Mouse (Mus musculus) layer of hippocampus, postnatal 14 days (tissue): ENCODE data around the gene Olfr1143. TPM values are rescaled to one million over a fixed set of nuclear protein-coding genes. Genes with fewer than 3 reads are reported as not detected.

ENCODE experiments used
- DNase-seq, 2 experiments: peaks; one replicate each; pipeline ENCODE4 v3.0.0; 2021 to 2022; ENCODE audit warnings: low spot score in 2 of 2, mixed read lengths in 1 of 2
- long read RNA-seq, 2 experiments: library from polyadenylated mRNA; stranded (forward); transcript quantifications; one replicate each; pipeline ENCODE4 v2.0.0; 2021
- total RNA-seq, 2 experiments: library from RNA; stranded (reverse); gene quantifications; 2 replicates each; pipeline ENCODE4 v1.2.3; 2021

Gene Olfr1143
- total RNA-seq = not detected
- long read RNA-seq, experiment 1 = 0 reads
- long read RNA-seq, experiment 2 = 0 reads

DNA sequence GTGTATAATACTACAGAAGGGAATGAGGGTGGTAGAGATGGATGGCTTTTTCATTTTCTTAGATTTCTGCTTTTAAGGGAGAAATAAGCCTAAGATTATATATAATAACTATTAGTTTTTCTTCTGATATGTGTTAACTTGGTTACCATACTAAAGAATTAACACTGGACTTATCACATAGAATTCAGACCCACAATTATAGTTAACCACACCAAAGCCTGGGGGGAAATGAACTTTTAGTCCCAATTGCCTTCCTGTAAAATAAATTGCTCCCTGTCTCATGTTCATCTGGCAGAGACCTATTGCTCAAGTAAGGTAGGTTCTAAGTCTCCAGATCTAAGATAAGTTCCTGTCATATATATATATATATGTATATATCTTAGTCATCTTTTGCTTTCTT, at the start of gene Olfr1143:
Gene Olfr1143, plus strand, starts transcription at position 301 of the 400 bp plus-strand sequence.
- DNase-seq = no peak

DNA sequence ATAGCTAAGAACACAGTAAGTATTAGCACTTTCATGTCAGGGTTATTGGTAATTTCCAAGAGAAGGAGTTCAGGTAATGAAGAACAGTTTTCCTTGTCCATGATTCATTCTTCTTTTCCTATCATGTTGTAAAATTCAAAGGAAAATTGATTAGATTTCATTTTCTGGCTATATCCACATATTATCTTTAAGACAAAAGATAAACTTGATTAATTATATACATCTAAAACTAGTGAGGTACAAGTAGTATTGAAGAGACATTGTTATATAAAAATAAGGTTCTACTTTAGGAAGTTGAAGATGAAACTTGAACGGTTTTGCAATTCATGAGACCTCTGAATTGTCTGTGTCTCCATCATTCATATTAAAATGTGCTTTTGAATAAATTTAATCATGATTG, 46.5 kb upstream of the Olfr1143 start, which contains the start of gene Olfr1141:
Gene Olfr1141, minus strand, starts transcription at position 101 of the 400 bp plus-strand sequence.
- DNase-seq = no peak

DNA sequence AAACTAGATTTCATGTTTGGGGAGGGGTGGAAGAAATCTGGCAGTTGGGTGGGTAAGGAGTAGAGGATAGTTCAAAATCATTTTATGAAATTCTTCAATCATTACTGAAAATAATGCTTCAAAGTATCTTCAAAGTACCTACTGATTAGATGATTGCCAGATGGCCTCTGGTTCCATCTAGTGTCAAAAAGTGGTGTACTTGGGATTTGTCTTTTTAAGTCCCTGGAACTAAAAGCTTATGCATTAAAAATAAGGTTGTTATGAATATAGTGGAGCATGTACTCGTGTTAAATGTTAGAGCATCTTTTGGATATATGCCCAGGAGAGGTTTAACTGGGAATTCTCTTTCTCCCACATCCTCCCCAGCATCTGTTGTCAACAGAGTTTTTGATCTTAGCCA, 24.2 kb upstream of the Olfr1143 start:
- DNase-seq = peak in 1 of 2 experiments; percentile 4

GRCm38 (mm10) chr2:87779183-87779582, 21.2 kb upstream of the Olfr1143 start, which contains the start of gene Olfr152:
TSS of gene Olfr152 (plus strand) at chr2:87779483.
- DNase-seq = no peak

DNA sequence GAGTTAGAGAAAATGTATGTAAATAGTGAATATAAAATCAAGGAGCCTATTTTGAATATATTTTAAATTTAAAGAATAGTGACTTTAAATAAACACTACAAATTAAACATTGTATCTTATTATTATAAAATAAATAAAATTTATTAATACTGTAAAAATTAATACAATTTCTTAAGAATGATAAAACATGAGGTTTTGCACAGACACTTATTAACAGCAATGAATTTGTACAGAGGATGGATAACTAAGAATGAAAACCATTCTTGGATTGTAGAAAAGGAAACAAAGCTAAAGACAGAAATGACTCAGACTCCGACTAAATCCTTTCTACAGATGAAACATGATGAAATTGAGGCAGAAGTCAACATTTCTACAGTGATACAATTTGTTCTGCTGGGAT, 9.1 kb downstream of the Olfr1143 start, which contains the start of gene Olfr1145:
Gene Olfr1145, plus strand, starts transcription at position 301 of the 400 bp plus-strand sequence.
- DNase-seq = no peak

DNA sequence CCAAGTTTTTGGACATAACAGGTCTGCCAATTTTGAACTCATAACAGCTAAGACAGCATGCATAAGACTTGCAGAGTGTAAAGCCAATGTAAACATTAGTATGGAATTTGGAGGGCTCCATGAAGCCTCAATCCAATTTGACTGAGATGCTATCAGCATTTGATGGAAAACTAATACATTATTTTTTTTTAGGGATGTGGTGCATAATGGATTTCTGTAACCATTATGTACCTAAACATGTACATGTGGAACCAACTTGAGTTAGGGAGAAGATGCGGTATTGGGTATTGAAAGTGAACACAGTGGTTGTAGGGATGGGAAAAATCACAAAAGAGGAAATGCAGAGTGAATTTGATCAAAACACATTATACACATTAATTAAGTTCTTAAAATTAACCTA, 29.8 kb downstream of the Olfr1143 start, which contains the start of gene Olfr1148:
Gene Olfr1148, plus strand, starts transcription at position 301 of the 400 bp plus-strand sequence.
- no peak for DNase-seq

DNA sequence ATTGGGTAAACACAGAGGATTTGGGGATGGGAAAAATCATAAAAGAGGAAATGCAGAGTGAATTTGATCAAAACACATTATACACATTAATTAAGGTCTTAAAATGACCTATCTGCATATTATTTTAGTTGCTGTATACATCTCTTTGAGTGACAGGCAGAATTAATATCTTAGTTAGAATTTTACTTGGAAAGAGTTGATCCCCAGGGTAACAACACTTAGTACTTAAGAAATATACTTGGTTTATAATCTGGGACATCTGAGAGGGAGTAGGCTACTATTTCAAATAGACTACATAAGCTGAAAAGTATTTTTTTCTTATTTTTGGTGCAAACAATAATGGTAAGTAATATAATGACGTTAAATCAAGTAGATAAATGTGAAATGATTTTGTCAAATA, 43.3 kb downstream of the Olfr1143 start, which contains the start of gene Olfr1150-ps1:
Gene Olfr1150-ps1, plus strand, starts transcription at position 301 of the 400 bp plus-strand sequence.
- DNase-seq = no peak

Other genes with a start within 250 kb of the Olfr1143 start
- gene Olfr1129, start 226.7 kb upstream of the Olfr1143 start, total RNA-seq = not detected
- gene Olfr1130, start 194.4 kb upstream of the Olfr1143 start, total RNA-seq = not detected
- gene Olfr1131, start 173.5 kb upstream of the Olfr1143 start, total RNA-seq = not detected
- gene Olfr1132, start 163.1 kb upstream of the Olfr1143 start, total RNA-seq = not detected
- not detected for gene Olfr1133, start 153.2 kb upstream of the Olfr1143 start, total RNA-seq
- not detected for gene Olfr1134, start 142.1 kb upstream of the Olfr1143 start, total RNA-seq
- not detected for gene Olfr1135, start 126.9 kb upstream of the Olfr1143 start, total RNA-seq
- not detected for gene Olfr1136, start 106.6 kb upstream of the Olfr1143 start, total RNA-seq
- not detected for gene Olfr1137, start 87.4 kb upstream of the Olfr1143 start, total RNA-seq
- gene Olfr1138, start 60.6 kb upstream of the Olfr1143 start, total RNA-seq = not detected
- not detected for gene Olfr1140, start 56.8 kb upstream of the Olfr1143 start, total RNA-seq
- gene Olfr1141, start 46.6 kb upstream of the Olfr1143 start, total RNA-seq = not detected
- gene Olfr152, start 21.1 kb upstream of the Olfr1143 start, total RNA-seq = not detected
- gene Olfr1145, start 9.2 kb downstream of the Olfr1143 start, total RNA-seq = not detected
- not detected for gene Olfr1148, start 29.9 kb downstream of the Olfr1143 start, total RNA-seq
- not detected for gene Olfr1150-ps1, start 43.4 kb downstream of the Olfr1143 start, total RNA-seq
- gene Olfr1151, start 55.3 kb downstream of the Olfr1143 start, total RNA-seq = not detected
- not detected for gene Olfr1152, start 65.9 kb downstream of the Olfr1143 start, total RNA-seq
- gene Olfr1153, start 94.4 kb downstream of the Olfr1143 start, total RNA-seq = not detected
- gene Olfr1154, start 104.6 kb downstream of the Olfr1143 start, total RNA-seq = not detected
- gene Olfr1155, start 144.5 kb downstream of the Olfr1143 start, total RNA-seq = not detected
- gene Olfr1156, start 152.5 kb downstream of the Olfr1143 start, total RNA-seq = not detected
- not detected for gene Olfr1157, start 167.7 kb downstream of the Olfr1143 start, total RNA-seq
- not detected for gene Olfr74, start 174.1 kb downstream of the Olfr1143 start, total RNA-seq
- not detected for gene Olfr1158, start 189.5 kb downstream of the Olfr1143 start, total RNA-seq
- not detected for gene Olfr1160, start 207.7 kb downstream of the Olfr1143 start, total RNA-seq
- not detected for gene Olfr1161, start 222.2 kb downstream of the Olfr1143 start, total RNA-seq
- gene Olfr73, start 237.1 kb downstream of the Olfr1143 start, total RNA-seq = not detected